Mouse (Mus musculus) stomach, postnatal 0 days (tissue): ENCODE results near the gene Tbc1d5.

Source experiments
- CTCF ChIP-seq: IDR thresholded peaks from 2 replicates; pipeline ENCODE4 v1.5.1; 2016; ENCODE audit warnings: antibody characterized with exemption, low read depth, mild to moderate bottlenecking, moderate library complexity
- EP300 ChIP-seq: optimal IDR thresholded peaks from 2 replicates; pipeline ENCODE3; 2016; ENCODE audit warnings: antibody characterized with exemption

GRCm38 (mm10) chr17:50751911-50752310 is 427.2 kb downstream of the Tbc1d5 start:
- no peak for TF ChIP-seq CTCF
- TF ChIP-seq EP300, result no peak
